Mouse (Mus musculus) MN1 (cell line): ENCODE measurements around the gene Eri2.
"Not testable (repeated sequence)": the region's sequence is repeated elsewhere in the genome, so short reads cannot be mapped to it uniquely, and the experiment has no call there.

Experiments
- DNase-seq: peaks from one replicate; pipeline ENCODE4 v3.0.0-alpha.2; 2016; ENCODE audit warnings: low spot score

Gene Eri2

GRCm38 (mm10) chr7:119739798-119740468 lies 53.9 kb downstream of the Eri2 start:
- DNase-seq: not testable (repeated sequence)

GRCm38 (mm10) chr7:119738877-119739276 lies 55.0 kb downstream of the Eri2 start:
- DNase-seq: no peak

DNA sequence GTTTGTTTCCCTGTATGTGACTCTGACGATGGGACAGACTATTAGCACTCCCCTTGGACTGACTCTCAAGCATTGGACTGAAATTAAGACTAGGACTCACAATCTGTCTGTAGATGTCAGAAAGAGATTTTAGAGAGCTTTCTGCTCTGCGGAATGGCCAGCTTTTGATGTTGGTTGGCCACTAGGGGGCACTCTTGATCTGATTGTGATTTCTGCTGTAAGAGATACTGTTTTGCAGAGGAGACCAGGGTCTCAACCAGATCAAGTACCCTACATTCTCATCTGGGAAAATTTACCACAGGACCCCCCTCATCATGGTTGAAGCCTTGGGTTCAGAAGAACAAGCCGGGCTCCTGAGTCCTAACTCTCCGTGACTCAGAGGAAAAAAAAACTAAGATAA lies 62.6 kb downstream of the Eri2 start:
- DNase-seq: not testable (repeated sequence)

DNA sequence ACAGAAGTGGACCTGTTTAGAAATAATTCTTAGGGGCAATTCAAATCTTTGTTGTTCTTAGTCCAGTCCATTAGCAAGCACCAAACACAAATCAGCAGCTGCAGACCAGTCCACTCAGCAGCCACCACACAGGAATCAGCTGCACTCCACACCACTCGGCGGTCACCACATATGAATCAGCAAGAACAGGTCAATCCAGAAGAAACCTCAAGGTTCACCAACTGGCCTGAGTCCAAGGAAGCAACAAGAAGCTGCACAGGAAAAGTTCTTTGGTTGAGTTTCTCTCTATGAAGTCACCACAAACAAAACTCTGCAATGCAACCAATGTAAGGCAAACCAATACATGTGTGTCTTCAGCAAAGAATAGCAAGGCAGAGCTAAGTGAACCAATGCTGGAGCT lies 66.2 kb downstream of the Eri2 start:
- DNase-seq: no peak

DNA sequence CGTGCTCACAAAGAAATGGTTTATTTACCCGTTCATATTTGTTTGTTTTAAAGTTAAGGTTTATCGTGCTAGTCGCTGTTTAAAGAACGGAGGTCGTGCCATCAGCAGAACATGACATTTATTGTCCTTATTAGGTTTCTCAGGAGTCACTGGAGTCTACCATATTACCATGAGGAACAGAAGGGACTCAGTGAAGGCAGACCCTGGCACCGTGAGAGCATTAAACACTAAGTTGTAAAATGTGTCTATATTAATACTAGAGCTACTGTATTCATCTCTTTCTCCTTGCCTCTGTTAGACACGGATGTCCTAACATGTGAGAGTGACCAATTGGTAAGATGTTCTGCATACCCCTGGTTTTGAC lies 72.9 kb downstream of the Eri2 start:
- DNase-seq: no peak

- DNase-seq: peak; percentile 94
Measured at GRCm38 (mm10) chr7:119720253-119720946, 73.5 kb downstream of the Eri2 start, which contains the start of gene Thumpd1. Gene Thumpd1, minus strand, starts transcription at chr7:119720798.
